Mouse (Mus musculus) liver, embryonic 14.5 days (tissue): ENCODE measurements around the gene Pradc1. TPM values are rescaled to one million over a fixed set of nuclear protein-coding genes. Genes with fewer than 3 reads are reported as not detected.

Experiments
- ATAC-seq: fragments of 200-750 bp; cut with Nextera tagmentation; 2 replicates; pipeline ENCODE4 v1.8.0; 2017; ENCODE audit warnings: moderate number of reproducible peaks, mild to moderate bottlenecking, moderate library complexity; ENCODE audit not compliant: insufficient read depth
- DNase-seq, 3 experiments: peaks; one replicate each; pipeline ENCODE4 v3.0.0-alpha.2; 2012 to 2013; ENCODE audit warnings: low read depth in 3 of 3, low spot score in 3 of 3
- H3K27ac ChIP-seq: fragments of 300-500 bp; sonication (generic); 2 replicates; pipeline ENCODE4 v1.5.1; 2014; ENCODE audit warnings: moderate library complexity, mild to moderate bottlenecking, control low read depth, inconsistent platforms
- H3K27me3 ChIP-seq: fragments of 300-500 bp; sonication (generic); 2 replicates; pipeline ENCODE4 v1.6.1; 2014; ENCODE audit warnings: mild to moderate bottlenecking, low read length, moderate library complexity; ENCODE audit not compliant: control insufficient read depth, insufficient read depth
- H3K36me3 ChIP-seq: fragments of 300-500 bp; sonication (generic); replicated peaks from 2 replicates; pipeline ENCODE4 v1.6.1; 2014; ENCODE audit warnings: low read depth; ENCODE audit not compliant: control insufficient read depth, insufficient read depth
- H3K4me1 ChIP-seq, 2 experiments: fragments of 200-500 bp in 1 of 2; fragments of 300-500 bp in 1 of 2; sonication (generic) in 1 of 2; replicated peaks; 2 replicates each; pipeline ENCODE4 v1.6.1; 2012 to 2014; ENCODE audit warnings: antibody characterized with exemption in 1 of 2, inconsistent platforms in 1 of 2, low read length in 1 of 2; ENCODE audit not compliant: control insufficient read depth in 2 of 2, insufficient read depth in 2 of 2
- H3K4me2 ChIP-seq: fragments of 300-500 bp; sonication (generic); 2 replicates; pipeline ENCODE4 v1.6.1; 2014; ENCODE audit warnings: low read depth, mild to moderate bottlenecking, control low read depth, moderate library complexity
- H3K4me3 ChIP-seq, 2 experiments: fragments of 200-500 bp in 1 of 2; fragments of 300-500 bp in 1 of 2; sonication (generic) in 1 of 2; 2 replicates each; pipeline ENCODE4 v1.5.1; 2012 to 2014; ENCODE audit warnings: low read depth in 2 of 2, low read length in 2 of 2, mild to moderate bottlenecking in 2 of 2, control low read depth in 1 of 2, inconsistent platforms in 1 of 2, moderate library complexity in 1 of 2; ENCODE audit not compliant: insufficient read depth in 1 of 2
- H3K9ac ChIP-seq: fragments of 300-500 bp; sonication (generic); replicated peaks from 2 replicates; pipeline ENCODE4 v1.6.1; 2014; ENCODE audit warnings: mild to moderate bottlenecking, control low read depth, moderate library complexity
- H3K9me3 ChIP-seq: fragments of 300-500 bp; sonication (generic); 2 replicates; pipeline ENCODE4 v1.6.1; 2016; ENCODE audit warnings: low read length, mixed read lengths; ENCODE audit not compliant: control insufficient read depth
- CTCF ChIP-seq: IDR thresholded peaks from 2 replicates; pipeline ENCODE4 v1.5.1; 2016; ENCODE audit warnings: antibody characterized with exemption, low read depth, control low read depth
- EP300 ChIP-seq: IDR thresholded peaks from 2 replicates; pipeline ENCODE4 v1.6.1; 2016; ENCODE audit warnings: antibody characterized with exemption, low read depth
- WGBS: fragments of 180-500 bp; shearing (Covaris S2); extraction: QIAGEN DNeasy Blood & Tissue Kit; methylation state at CpG from one replicate; pipeline ENCODE4 v1.1.7; 2014; ENCODE audit not compliant: insufficient replicate concordance; 5-methylcytosine and 5-hydroxymethylcytosine counted together
- polyA plus RNA-seq, 2 experiments: library from polyadenylated mRNA; depleted of rRNA in 1 of 2; stranded (reverse) in 1 of 2; unstranded in 1 of 2; fragments of >200 nt; fragmentation: Nextera tagmentation in 1 of 2; extraction: Ambion mirVana in 1 of 2; gene quantifications; 2 replicates each; pipeline versions ENCODE4 v1.2.1 to v1.2.3; 2012 to 2014

Pradc1 gene
- polyA plus RNA-seq, 2 experiments: 16.9 to 18.1 TPM

DNA sequence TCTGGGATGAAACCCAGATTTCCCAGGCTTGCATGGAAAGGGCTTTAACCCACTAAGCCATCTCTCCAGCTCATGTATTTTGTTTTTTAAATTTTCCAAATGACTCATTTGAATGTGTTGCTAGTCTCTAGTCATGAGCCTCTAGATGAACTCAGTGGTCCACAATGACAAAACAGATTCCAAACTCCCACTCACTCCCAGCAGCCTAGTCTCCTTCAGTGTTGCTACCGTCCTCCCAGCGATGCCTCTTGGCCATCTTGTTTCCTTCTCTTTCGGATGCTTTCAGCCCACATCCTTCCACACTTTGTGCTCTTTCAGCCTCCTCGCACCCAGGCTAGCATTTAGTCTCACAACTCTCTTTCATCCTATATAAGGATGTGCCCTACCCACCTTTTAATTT is 38.5 kb upstream of the Pradc1 start:
- 58% methylated on average over 4 of the region's 4 CpGs for WGBS
- no peak overlapping the region for H3K4me3 ChIP-seq
- H3K4me1 ChIP-seq: no peaks in the 10 kb centered on the region
- no peak for TF ChIP-seq EP300
- H3K27ac ChIP-seq: no peak overlapping the region
- no peak for ATAC-seq
- H3K4me2 ChIP-seq: no peak overlapping the region
- no peak for DNase-seq
- H3K9ac ChIP-seq: no peak overlapping the region
- no peaks in the 10 kb centered on the region for H3K9me3 ChIP-seq
- peaks cover under 1% of the 10 kb centered on the region; the same call in 1 of the 2 replicates for H3K27me3 ChIP-seq
- no peaks in the 10 kb centered on the region for H3K36me3 ChIP-seq

DNA sequence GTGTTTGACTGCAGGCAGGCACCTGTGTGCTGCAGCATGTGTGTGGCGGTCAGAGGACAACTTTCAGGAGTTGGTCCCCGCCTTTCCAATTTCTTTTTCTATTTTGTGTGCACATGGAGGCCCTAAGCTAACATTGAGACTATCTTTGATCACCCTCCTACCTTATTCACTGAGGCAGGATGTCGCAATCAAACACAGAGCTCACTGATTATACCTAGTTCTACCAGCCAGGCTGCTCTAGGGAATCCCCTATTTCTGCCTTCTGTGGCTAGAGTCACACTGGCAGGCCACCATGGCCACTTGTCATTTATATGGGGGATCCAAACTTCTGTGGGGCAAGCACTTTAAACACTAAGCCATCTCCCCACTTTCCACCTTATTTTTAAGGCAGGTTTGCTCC is 37.9 kb upstream of the Pradc1 start:
- Histone ChIP-seq H3K27ac (no peak overlapping the region), H3K9me3 (no peaks in the 10 kb centered on the region), H3K4me2 (no peak overlapping the region), H3K9ac (no peak overlapping the region), H3K36me3 (no peaks in the 10 kb centered on the region), H3K4me1 (no peaks in the 10 kb centered on the region), H3K27me3 (peaks cover 5% of the 10 kb centered on the region), H3K4me3 (no peak overlapping the region)
- ATAC-seq (no peak), DNase-seq (no peak)
- no peak for TF ChIP-seq CTCF
- WGBS: 56% methylated on average over 3 of the region's 3 CpGs

DNA sequence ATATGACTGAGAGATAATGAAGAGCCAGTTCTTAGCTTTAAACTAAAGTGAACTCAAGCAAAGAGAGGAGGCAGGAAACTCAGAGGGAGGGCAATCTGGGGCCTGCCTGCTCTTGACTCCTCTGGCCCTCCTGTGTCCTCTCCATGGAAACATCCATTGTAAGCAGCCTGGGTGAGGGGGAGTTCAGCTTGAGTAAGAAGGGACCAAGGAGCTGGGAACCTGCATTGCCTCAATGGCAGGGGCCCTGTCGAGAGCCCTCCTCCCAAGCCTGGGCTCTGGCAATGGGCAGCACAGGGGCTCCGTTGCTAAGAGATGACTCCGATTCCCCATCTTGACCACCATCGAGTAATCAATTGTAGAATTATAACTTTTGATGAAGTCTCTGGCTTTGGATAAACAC is 36.7 kb upstream of the Pradc1 start:
- H3K27me3 ChIP-seq: peaks cover 18% of the 10 kb centered on the region
- no peaks in the 10 kb centered on the region for H3K4me1 ChIP-seq
- no peak for DNase-seq
- TF ChIP-seq CTCF (no peak), EP300 (no peak)
- no peak overlapping the region for H3K27ac ChIP-seq
- H3K4me2 ChIP-seq: no peak overlapping the region
- no peaks in the 10 kb centered on the region for H3K9me3 ChIP-seq
- 71% methylated on average over 4 of the region's 4 CpGs for WGBS
- no peaks in the 10 kb centered on the region for H3K36me3 ChIP-seq
- H3K9ac ChIP-seq: no peak overlapping the region
- no peak overlapping the region for H3K4me3 ChIP-seq
- no peak for ATAC-seq

DNA sequence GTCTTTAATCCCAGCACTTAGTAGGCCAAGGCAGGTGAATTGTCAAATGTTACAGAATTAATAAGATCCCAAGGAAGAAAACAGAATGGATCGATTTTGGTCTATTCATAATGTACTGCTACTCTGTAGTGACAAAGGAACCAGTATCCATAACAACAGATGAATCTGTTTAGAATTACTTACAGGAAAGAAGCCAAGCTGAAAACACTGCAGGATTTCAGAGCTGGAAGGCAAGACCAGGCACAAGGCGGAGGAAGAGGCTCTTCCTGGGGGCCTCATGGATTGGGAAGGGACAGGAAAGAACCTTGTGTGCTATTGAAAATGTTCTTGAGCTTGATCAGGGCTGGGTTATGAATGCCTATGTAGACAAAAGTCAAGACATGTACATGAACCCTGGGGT is 34.0 kb upstream of the Pradc1 start:
- Histone ChIP-seq H3K4me3 (no peak overlapping the region), H3K4me1 (no peaks in the 10 kb centered on the region), H3K9ac (no peak overlapping the region), H3K9me3 (no peaks in the 10 kb centered on the region), H3K36me3 (no peaks in the 10 kb centered on the region), H3K4me2 (no peak overlapping the region), H3K27me3 (peaks cover 21% of the 10 kb centered on the region), H3K27ac (no peak overlapping the region)
- no peak for ATAC-seq
- DNase-seq: no peak
- TF ChIP-seq CTCF (no peak), EP300 (no peak)
- WGBS: 52% methylated on average over 2 of the region's 2 CpGs

DNA sequence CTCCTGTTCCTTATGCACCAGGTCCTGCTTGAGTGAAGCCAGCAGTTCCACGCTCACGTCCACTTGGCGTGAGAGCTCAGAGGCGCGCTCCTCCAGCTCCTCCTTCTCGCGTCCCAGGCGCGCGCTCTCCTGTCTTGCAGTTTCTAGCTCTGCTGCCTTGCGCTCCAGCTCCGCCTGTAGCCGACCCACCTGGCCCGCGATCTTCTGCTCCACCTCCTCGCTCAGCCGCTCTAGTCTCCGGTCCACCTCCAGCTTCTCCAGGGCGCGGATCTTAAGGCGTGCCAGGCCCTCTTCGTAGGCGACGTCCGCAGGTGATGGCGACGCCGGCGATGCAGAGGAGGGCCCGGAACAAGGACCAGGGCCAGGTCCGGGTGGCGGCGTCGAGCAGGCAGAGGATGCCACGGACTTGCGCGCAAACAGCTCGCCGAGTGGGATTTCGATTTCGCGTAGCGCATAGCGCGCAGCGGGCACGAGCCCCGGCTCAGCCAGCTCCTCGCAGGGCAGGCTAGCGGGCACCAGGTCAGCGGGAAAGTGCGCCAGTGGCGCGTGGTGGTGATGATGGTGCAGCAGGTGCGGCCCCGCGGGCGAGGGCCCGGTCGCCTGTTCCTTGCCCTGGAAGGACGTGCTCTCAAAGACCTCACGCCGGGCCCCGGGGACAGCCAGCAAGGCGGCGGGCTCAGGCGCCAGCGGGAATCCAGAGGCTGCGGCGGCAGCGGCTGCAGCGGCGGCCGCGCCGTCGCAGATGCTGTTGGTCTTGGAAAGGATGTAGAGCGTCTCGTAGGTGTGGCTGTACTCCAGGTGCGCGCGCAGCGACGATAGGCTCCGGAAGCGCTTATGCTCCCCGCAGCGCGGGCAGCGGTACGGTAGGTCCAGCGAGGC is 32.3 kb upstream of the Pradc1 start:
- no peaks in the 10 kb centered on the region for H3K4me1 ChIP-seq
- no peak for ATAC-seq
- H3K9me3 ChIP-seq: no peaks in the 10 kb centered on the region
- H3K27ac ChIP-seq: no peak overlapping the region
- H3K27me3 ChIP-seq: peaks cover 21% of the 10 kb centered on the region
- H3K4me2 ChIP-seq: no peak overlapping the region
- TF ChIP-seq EP300: no peak
- no peak for TF ChIP-seq CTCF
- DNase-seq: no peak
- no peaks in the 10 kb centered on the region for H3K36me3 ChIP-seq
- no peak overlapping the region for H3K9ac ChIP-seq
- no peak overlapping the region for H3K4me3 ChIP-seq
- 5% methylated on average over 92 of the region's 92 CpGs for WGBS
